Mouse (Mus musculus): ENCODE results near the gene Pax5.

Pax5 gene

GRCm38 (mm10) chr4:44578591-44578990 is 131.7 kb downstream of the Pax5 start:
- peak; percentile 77 for DNase-seq

DNA sequence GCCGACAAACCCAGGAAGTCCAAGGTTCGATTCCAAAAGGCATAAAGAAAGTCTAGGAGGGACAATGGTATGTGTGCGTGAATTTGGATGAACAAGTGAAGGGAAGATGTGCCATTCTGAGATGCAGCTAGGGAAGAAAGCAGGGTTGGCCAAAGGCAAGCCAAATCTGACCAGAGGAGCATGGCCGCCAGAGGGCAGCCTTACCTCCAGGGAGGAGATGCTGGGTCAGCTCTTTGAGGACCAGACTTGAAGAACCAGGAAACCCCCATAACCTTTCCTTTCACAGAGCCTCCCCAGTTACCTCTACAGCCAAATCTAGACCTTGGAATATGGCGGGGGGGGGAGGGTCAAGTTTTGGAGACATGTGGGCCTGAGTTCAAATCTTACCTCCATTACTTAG is 133.0 kb downstream of the Pax5 start:
- peak; percentile 81 to 83 for DNase-seq

- no peak for DNase-seq
These were observed 133.5 kb downstream of the Pax5 start for GRCm38 (mm10) chr4:44576786-44577185.

- DNase-seq: no peak
These were observed 137.3 kb downstream of the Pax5 start for GRCm38 (mm10) chr4:44573017-44573416.

DNA sequence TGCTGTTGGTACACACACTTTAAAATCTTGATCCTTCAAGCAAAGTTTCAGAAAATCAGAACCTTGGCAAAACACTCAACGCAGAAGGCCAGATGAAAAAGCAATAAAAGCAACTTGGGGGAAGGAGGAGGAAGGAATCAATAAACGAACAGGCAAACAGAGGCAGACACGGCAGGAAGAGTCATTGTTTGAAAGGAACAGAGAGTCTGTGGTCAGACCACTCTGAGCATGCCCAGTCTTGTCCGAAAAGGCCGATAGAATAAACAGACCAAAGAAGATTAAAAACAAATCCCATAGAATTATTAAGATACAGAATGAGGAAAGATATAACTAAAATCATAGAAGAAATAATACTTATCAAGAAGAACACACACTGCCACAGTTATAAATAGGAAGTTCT is 137.9 kb downstream of the Pax5 start:
- DNase-seq: no peak

- no peak for DNase-seq
These were observed 141.1 kb downstream of the Pax5 start for GRCm38 (mm10) chr4:44569138-44569537.

- no peak for DNase-seq
These were observed 141.6 kb downstream of the Pax5 start for GRCm38 (mm10) chr4:44568666-44569065.

GRCm38 (mm10) chr4:44566401-44566800 is 143.9 kb downstream of the Pax5 start:
- DNase-seq: no peak

DNA sequence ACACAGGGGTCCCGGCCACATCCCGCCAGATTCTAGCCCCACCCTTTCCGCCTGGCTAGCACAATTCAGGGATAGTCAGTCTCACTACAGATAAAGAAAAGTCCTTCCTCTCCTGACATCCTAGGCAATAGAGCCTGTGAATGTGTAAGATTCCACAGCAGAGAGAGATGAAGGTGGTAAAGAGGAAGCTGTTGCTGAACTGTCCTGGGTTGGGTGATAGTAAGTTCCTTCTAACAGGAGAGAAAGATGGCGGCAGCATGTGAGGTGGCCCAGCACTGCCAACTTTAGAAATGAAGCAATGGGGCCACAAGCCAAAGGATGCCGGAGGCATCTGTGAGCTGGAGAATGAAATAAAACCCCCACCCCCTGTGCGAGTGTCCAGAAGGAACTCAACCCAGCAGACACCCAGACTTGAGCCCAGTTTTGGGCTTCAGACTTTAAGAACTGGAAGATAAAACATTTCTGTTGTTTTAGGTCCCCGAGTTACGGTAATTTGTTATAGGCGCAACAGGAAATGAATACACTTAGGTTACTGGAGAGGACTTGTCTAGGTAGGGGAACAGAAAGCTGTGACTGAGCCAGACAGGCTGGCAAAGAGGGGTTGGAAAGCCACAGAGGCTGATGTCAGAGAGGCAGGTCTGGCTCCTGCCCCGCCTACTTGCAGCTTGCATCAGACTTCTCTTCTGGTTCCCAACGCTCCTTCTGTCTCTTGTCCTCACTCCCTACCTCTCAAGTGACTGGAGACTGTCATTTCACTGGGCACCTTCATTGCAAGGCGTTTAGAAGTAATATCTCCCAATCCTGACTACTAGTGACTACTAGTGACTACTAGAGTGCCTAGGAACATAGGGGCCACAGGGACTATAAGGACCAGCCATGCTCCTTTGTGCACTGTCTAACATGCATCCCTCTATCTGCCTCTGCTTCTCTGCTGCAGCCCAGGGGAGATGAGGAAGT is 144.9 kb downstream of the Pax5 start:
- no peak for DNase-seq

DNA sequence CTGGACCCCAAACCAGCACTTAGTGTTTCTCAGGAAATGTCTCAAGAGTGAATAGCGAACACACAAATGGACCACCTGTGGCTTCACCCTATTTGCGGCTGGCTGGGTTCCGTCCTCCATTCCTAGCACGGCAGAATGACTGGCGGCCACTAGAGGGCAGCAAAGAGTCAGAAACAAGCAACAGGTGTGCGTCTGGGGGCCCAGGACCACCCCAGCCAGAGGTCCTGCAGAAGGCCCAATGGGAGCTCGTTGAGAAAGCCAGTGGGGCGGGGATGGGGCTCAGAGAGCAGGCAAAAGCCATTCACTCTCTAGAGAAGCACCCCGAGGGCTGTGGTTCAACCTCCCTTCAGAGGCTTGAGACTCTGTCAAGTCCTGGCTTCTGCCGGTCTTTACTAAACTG is 145.7 kb downstream of the Pax5 start:
- peak; percentile 86 to 87 for DNase-seq

GRCm38 (mm10) chr4:44560956-44561355 is 149.3 kb downstream of the Pax5 start:
- DNase-seq: no peak

DNA sequence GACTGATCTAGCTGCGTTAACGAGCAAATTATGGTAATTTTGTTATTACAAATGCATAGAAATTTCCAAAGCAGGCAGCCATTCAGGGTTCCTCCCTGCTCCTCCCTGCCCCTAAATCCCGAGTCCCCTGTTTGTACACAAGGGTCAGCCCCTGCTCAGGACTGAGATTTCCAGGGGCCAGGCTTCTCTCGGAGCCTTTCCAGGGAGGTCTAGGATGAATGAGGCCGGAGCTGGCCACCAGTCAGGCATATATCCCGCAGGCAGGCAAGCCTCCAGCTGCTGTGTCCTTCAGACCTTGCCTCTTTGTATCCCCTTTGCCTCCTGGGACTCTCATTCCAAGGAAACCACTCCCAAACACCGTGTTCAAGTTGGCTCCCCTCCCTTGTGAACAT is 151.7 kb downstream of the Pax5 start:
- no peak for DNase-seq

DNA sequence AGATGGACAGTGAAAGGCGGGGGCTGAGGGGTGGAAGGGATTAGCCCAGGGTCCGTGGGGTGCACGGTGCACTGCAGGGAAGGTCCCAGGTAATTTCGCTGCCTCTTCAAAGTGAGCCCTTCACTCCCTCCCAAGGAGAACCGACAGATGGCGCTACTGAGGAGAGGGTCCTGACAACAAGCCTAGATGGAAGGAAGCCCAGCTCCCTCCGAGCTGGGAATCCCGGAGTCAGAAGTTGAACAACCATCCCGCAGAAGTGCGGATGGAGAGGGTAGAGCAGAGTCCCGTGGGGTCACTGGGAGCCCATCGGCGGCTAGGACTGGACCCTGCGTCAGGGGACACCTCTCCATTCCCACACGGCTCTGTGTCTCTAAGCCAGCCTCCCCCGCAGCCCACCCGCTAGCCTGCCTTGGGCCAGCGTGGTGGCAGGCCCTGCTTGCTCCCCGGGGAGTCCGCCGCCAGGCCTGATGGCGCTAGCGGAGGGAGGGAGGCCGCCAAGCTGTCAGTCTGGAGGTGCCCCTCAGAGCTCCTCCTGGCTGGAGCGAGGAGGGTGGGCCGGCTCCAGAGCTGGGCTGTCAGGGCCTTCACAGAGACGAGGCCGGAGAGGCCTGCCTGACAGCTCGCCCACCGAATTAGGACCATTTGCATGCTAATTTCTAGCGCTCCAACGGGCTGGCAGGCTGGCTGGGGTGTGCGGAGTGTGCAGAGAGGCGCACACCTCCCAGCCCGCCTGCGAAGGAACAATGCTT is 152.3 kb downstream of the Pax5 start:
- peak; percentile 84 to 86 for DNase-seq

DNA sequence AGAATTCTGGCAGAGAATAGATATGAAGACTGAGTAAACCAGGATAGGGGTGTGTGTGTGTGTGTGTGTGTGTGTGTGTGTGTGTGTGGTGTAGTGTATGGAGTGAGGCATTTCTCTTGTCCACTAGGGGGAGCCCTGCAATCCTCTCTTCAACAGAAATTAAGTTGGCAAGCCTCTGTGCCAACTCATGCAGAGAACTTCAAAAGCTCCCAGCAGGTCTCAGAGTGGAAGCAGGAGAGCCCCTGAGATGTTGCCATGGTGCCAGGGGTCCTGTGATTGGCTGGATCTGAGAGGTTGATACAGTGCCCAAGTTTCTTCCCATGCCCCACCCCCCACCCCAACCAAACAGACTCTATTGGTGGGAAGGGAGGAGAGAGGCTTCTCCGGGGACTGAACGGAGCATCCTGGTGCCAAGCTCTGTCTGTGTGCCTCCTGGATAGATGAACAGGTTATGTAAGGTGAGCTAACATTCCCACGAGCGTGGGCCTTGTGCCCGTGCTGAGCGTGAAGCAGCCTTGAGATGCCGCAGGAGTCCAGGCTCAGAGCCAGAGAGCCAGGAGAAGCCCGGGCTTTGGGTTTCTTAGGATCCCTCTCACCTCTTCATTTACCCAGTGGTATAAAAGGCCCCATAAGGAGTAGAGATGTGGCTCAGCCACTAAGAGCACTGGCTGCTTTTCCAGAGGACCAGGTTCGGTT is 153.6 kb downstream of the Pax5 start:
- no peak for DNase-seq

DNA sequence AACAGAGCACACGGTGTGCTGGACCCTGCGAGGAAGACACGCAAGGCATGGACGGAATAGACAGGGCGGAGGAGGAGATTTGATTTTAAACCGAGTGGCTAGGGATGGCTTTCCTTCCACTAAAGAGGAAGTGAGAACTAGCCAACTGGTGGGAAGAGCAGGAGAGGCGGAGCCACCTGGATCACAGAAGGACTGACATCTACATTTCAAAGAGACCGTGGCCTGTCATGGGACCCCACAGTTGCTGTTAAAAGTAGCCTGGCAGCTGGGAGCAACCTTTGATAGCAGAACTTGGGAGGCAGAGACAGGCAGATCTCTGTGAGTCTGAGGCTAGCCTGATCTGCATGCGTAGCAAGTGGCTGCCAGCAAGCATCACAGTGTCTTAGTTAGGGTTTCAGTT is 154.7 kb downstream of the Pax5 start:
- DNase-seq: no peak

DNA sequence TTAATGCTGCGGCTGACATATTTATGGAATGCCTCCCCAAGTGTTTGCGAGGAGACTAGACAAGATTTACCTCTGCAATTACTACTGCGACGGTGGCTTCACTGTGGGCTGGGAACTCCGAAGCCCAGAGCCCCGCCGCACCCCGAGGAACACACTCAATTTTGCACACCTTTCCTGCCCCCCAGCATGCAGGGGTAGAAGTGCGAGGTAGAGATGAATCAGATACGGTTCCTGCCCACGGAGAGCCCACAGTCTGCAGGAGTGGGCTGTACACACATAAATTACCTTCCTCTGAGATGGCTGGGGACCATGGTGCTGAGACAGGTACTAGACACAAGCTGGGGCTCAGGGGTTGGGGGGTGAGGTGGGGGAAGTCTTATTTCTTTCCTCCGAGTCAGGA is 158.8 kb downstream of the Pax5 start:
- DNase-seq: no peak

- DNase-seq: no peak
These were observed 161.3 kb downstream of the Pax5 start for GRCm38 (mm10) chr4:44549029-44549428.

GRCm38 (mm10) chr4:44545669-44546068 is 164.6 kb downstream of the Pax5 start:
- no peak for DNase-seq

DNA sequence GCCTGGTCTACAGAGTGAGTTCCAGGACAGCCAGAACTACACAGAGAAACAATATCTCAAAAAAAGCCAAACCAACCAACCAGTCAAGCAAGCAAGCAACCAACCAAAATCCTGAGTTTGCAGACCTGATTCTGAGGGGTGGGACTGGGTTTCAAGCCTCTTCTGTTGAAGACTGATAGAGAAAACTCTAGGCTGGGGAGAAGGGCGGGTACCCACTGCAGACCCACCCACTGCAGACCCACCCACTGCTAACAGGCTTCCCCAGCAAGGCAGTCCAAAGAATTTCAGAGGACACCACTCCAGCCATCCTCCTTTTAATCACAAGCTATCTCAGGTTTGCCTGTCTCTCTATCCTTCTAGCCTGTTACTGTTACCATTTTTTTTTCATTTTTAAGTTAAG is 165.8 kb downstream of the Pax5 start:
- no peak for DNase-seq

- no peak for DNase-seq
These were observed 166.4 kb downstream of the Pax5 start for GRCm38 (mm10) chr4:44543880-44544279.

DNA sequence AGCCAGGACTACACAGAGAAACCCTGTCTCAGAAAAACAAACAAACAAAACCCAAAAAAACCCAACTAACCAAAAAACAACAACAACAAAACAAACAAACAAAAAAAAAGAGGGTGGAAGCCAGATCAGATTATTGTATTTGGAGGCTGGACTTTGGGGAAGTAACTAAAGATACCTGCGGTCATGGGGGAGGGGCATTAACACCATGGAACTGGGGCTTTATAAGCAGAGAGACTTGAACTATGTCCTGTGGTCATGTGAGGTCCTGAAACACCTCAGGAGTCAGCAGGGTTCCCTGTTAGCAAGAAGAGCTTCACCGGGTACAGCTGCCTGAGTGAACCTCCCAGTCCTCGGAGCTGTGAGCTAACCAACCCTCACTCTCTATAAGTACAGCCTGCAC is 168.2 kb downstream of the Pax5 start:
- DNase-seq: no peak

- DNase-seq: peak; percentile 31
These were observed 171.8 kb downstream of the Pax5 start for GRCm38 (mm10) chr4:44538488-44538887.

DNA sequence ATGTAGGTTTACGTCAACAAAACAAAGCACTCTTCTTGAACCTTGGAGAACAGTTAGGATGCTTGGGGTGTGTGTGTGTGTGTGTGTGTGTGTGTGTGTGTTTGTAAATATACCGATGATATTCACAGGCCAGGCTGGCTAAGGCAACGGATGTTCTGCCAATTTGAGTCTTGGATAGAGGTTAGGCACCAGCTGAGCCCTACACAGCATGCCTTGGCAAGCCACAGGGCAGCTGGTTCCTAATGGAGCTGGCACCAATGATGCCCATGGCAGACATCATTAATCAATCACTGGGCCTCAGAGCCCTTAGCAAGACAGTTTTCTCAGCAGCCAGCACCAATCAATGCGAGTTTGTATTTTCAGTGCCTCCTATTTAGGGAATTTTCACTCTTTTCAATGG is 173.5 kb downstream of the Pax5 start:
- no peak for DNase-seq
